Mouse (Mus musculus): ENCODE data around the gene Gm9817. TPM values are rescaled to one million over a fixed set of nuclear protein-coding genes. Genes with fewer than 3 reads are reported as not detected.
A peak's percentile ranks its signal among the peaks of the same experiment; 100 is the strongest.
"Not testable (repeated sequence)": the region's sequence is repeated elsewhere in the genome, so short reads cannot be mapped to it uniquely, and the experiment has no call there.

Gene Gm9817
- 0.02 TPM for polyA plus RNA-seq (2012; fragmentation: generic; extraction: Trizol)

GRCm38 (mm10) chr13:45078392-45078791, at the start of gene Gm9817:
TSS of gene Gm9817 (plus strand) at chr13:45078692.
- H3K4me2 ChIP-seq (ENCODE audit: low read depth); H3K79me2 ChIP-seq (ENCODE audit: control insufficient read depth, insufficient read depth); H3ac ChIP-seq (ENCODE audit: control insufficient read depth, insufficient read length); H3K4me3 ChIP-seq; H3K36me3 ChIP-seq (ENCODE audit: control insufficient read depth, insufficient read depth); H3K27me3 ChIP-seq (ENCODE audit: control insufficient read depth, insufficient read depth, insufficient read length): not testable (repeated sequence)

GRCm38 (mm10) chr13:45029791-45030190, 48.7 kb upstream of the Gm9817 start:
- Histone ChIP-seq H3K27me3 (ENCODE audit: control insufficient read depth, insufficient read depth, insufficient read length) (no peaks in the 10 kb centered on the region), H3K4me2 (ENCODE audit: low read depth) (no peak overlapping the region), H3K79me2 (ENCODE audit: control insufficient read depth, insufficient read depth) (no peaks in the 10 kb centered on the region), H3K36me3 (ENCODE audit: control insufficient read depth, insufficient read depth) (no peaks in the 10 kb centered on the region), H3K4me3 (no peak overlapping the region), H3ac (ENCODE audit: control insufficient read depth, insufficient read length) (no peak overlapping the region)
- TF ChIP-seq E2F4 (IDR thresholded peaks at IDR 0.05; ENCODE audit: insufficient read depth), result no peak
- no peak for TF ChIP-seq MYOG (IDR thresholded peaks at IDR 0.05; ENCODE audit: control insufficient read depth in 1 of 3, insufficient read depth in 1 of 3, insufficient read length in 2 of 3, low read depth in 2 of 3)
- TF ChIP-seq POLR2A (IDR thresholded peaks at IDR 0.05; ENCODE audit: insufficient read length, low read depth), result no peak

GRCm38 (mm10) chr13:45030830-45031229, 47.7 kb upstream of the Gm9817 start:
- no peaks in the 10 kb centered on the region for H3K36me3 ChIP-seq (ENCODE audit: control insufficient read depth, insufficient read depth)
- H3ac ChIP-seq (ENCODE audit: control insufficient read depth, insufficient read length), result no peak overlapping the region
- TF ChIP-seq E2F4 (IDR thresholded peaks at IDR 0.05; ENCODE audit: insufficient read depth), result no peak
- no peak for TF ChIP-seq REST (IDR thresholded peaks at IDR 0.05; ENCODE audit: insufficient read depth, insufficient read length)
- TF ChIP-seq MYOD1 (IDR thresholded peaks at IDR 0.05; ENCODE audit: control insufficient read depth in 1 of 3, insufficient read length in 2 of 3, low read depth in 2 of 3), result peak in 2 of 3 experiments; percentile 40 to 76
- TF ChIP-seq TCF3 (IDR thresholded peaks at IDR 0.05; ENCODE audit: insufficient read length, low read depth), result peak; percentile 4
- no peak for TF ChIP-seq POLR2AphosphoS2 (IDR thresholded peaks at IDR 0.05; ENCODE audit: insufficient read length, low read depth)
- peak; percentile 7 to 84 (median 46) for TF ChIP-seq MYOG (IDR thresholded peaks at IDR 0.05; ENCODE audit: control insufficient read depth in 1 of 3, insufficient read depth in 1 of 3, insufficient read length in 2 of 3, low read depth in 2 of 3)
- TF ChIP-seq TCF12 (IDR thresholded peaks at IDR 0.05; ENCODE audit: insufficient read depth, poor library complexity, severe bottlenecking), result no peak
- no peak for TF ChIP-seq POLR2A (IDR thresholded peaks at IDR 0.05; ENCODE audit: insufficient read length, low read depth)
- no peak for TF ChIP-seq USF1 (IDR thresholded peaks at IDR 0.05; ENCODE audit: low read depth)
- no peak for TF ChIP-seq CEBPB (IDR thresholded peaks at IDR 0.05; ENCODE audit: insufficient read depth, poor library complexity, severe bottlenecking)
- no peak for TF ChIP-seq SRF (IDR thresholded peaks at IDR 0.05; ENCODE audit: control insufficient read depth, insufficient read length, low read depth)
- no peak for TF ChIP-seq MAX (IDR thresholded peaks at IDR 0.05; ENCODE audit: low read depth)
- H3K4me3 ChIP-seq, result no peak overlapping the region
- H3K4me2 ChIP-seq (ENCODE audit: low read depth), result peak overlapping the region; percentile 72
- H3K79me2 ChIP-seq (ENCODE audit: control insufficient read depth, insufficient read depth), result no peaks in the 10 kb centered on the region
- H3K27me3 ChIP-seq (ENCODE audit: control insufficient read depth, insufficient read depth, insufficient read length), result no peaks in the 10 kb centered on the region

GRCm38 (mm10) chr13:45031314-45031713, 47.2 kb upstream of the Gm9817 start:
- H3K4me2 ChIP-seq (ENCODE audit: low read depth), result peak overlapping the region; percentile 72

GRCm38 (mm10) chr13:45031748-45032147, 46.7 kb upstream of the Gm9817 start:
- H3K79me2 ChIP-seq (ENCODE audit: control insufficient read depth, insufficient read depth), result no peaks in the 10 kb centered on the region
- no peak overlapping the region for H3K4me3 ChIP-seq
- no peak overlapping the region for H3K4me2 ChIP-seq (ENCODE audit: low read depth)
- H3K27me3 ChIP-seq (ENCODE audit: control insufficient read depth, insufficient read depth, insufficient read length), result no peaks in the 10 kb centered on the region
- no peaks in the 10 kb centered on the region for H3K36me3 ChIP-seq (ENCODE audit: control insufficient read depth, insufficient read depth)
- no peak for TF ChIP-seq POLR2A (IDR thresholded peaks at IDR 0.05; ENCODE audit: insufficient read length, low read depth)
- TF ChIP-seq SRF (IDR thresholded peaks at IDR 0.05; ENCODE audit: control insufficient read depth, insufficient read length, low read depth), result no peak
- no peak for TF ChIP-seq MYOG (IDR thresholded peaks at IDR 0.05; ENCODE audit: control insufficient read depth in 1 of 3, insufficient read depth in 1 of 3, insufficient read length in 2 of 3, low read depth in 2 of 3)
- no peak for TF ChIP-seq POLR2AphosphoS2 (IDR thresholded peaks at IDR 0.05; ENCODE audit: insufficient read length, low read depth)
- no peak for TF ChIP-seq TCF3 (IDR thresholded peaks at IDR 0.05; ENCODE audit: insufficient read length, low read depth)
- TF ChIP-seq USF1 (IDR thresholded peaks at IDR 0.05; ENCODE audit: low read depth), result no peak
- no peak for TF ChIP-seq MYOD1 (IDR thresholded peaks at IDR 0.05; ENCODE audit: control insufficient read depth in 1 of 3, insufficient read length in 2 of 3, low read depth in 2 of 3)
- TF ChIP-seq REST (IDR thresholded peaks at IDR 0.05; ENCODE audit: insufficient read depth, insufficient read length), result no peak
- TF ChIP-seq MAX (IDR thresholded peaks at IDR 0.05; ENCODE audit: low read depth), result no peak
- H3ac ChIP-seq (ENCODE audit: control insufficient read depth, insufficient read length), result no peak overlapping the region

More at GRCm38 (mm10) chr13:45031314-45031713, 47.2 kb upstream of the Gm9817 start:
- Histone ChIP-seq H3K79me2 (ENCODE audit: control insufficient read depth, insufficient read depth) (no peaks in the 10 kb centered on the region), H3ac (ENCODE audit: control insufficient read depth, insufficient read length) (no peak overlapping the region), H3K4me3 (no peak overlapping the region), H3K27me3 (ENCODE audit: control insufficient read depth, insufficient read depth, insufficient read length) (no peaks in the 10 kb centered on the region), H3K36me3 (ENCODE audit: control insufficient read depth, insufficient read depth) (no peaks in the 10 kb centered on the region)
- TF ChIP-seq TCF12 (IDR thresholded peaks at IDR 0.05; ENCODE audit: insufficient read depth, poor library complexity, severe bottlenecking) (no peak), MAX (IDR thresholded peaks at IDR 0.05; ENCODE audit: low read depth) (no peak), TCF3 (IDR thresholded peaks at IDR 0.05; ENCODE audit: insufficient read length, low read depth) (no peak), SRF (IDR thresholded peaks at IDR 0.05; ENCODE audit: control insufficient read depth, insufficient read length, low read depth) (no peak), POLR2A (IDR thresholded peaks at IDR 0.05; ENCODE audit: insufficient read length, low read depth) (no peak), MYOD1 (IDR thresholded peaks at IDR 0.05; ENCODE audit: control insufficient read depth in 1 of 3, insufficient read length in 2 of 3, low read depth in 2 of 3) (no peak), USF1 (IDR thresholded peaks at IDR 0.05; ENCODE audit: low read depth) (no peak), E2F4 (IDR thresholded peaks at IDR 0.05; ENCODE audit: insufficient read depth) (no peak), CEBPB (IDR thresholded peaks at IDR 0.05; ENCODE audit: insufficient read depth, poor library complexity, severe bottlenecking) (no peak), POLR2AphosphoS2 (IDR thresholded peaks at IDR 0.05; ENCODE audit: insufficient read length, low read depth) (no peak)

All from myocyte (in vitro differentiated cells).